Mouse (Mus musculus) forebrain, embryonic 10.5 days (tissue): ENCODE data around the gene Spag9. TPM values are rescaled to one million over a fixed set of nuclear protein-coding genes. Genes with fewer than 3 reads are reported as not detected.

Experiments used
- DNase-seq: peaks from one replicate; pipeline ENCODE4 v3.0.0-alpha.2; 2017; ENCODE audit warnings: low spot score; ENCODE audit errors: extremely low spot score
- H3K27ac ChIP-seq: fragments of 300-500 bp; sonication (generic); 2 replicates; pipeline ENCODE4 v1.5.1; 2016; ENCODE audit warnings: mild to moderate bottlenecking
- H3K27me3 ChIP-seq: fragments of 300-500 bp; sonication (generic); 2 replicates; pipeline ENCODE4 v1.6.1; 2016; ENCODE audit warnings: mild to moderate bottlenecking; ENCODE audit not compliant: poor library complexity, severe bottlenecking
- H3K36me3 ChIP-seq: fragments of 300-500 bp; sonication (generic); replicated peaks from 2 replicates; pipeline ENCODE4 v1.6.1; 2016; ENCODE audit warnings: mild to moderate bottlenecking, moderate library complexity
- H3K4me1 ChIP-seq: fragments of 300-500 bp; sonication (generic); 2 replicates; pipeline ENCODE4 v1.6.1; 2016
- H3K4me3 ChIP-seq: fragments of 300-500 bp; sonication (generic); 2 replicates; pipeline ENCODE4 v1.5.1; 2016; ENCODE audit warnings: mild to moderate bottlenecking, moderate library complexity
- H3K9me3 ChIP-seq: fragments of 300-500 bp; sonication (generic); 2 replicates; pipeline ENCODE4 v1.6.1; 2016; ENCODE audit warnings: mild to moderate bottlenecking, moderate library complexity
- WGBS: fragments of 180-500 bp; shearing (Covaris S2); methylation state at CpG from one replicate; pipeline ENCODE4 v1.1.7; 2016; 5-methylcytosine and 5-hydroxymethylcytosine counted together
- polyA plus RNA-seq: library from polyadenylated mRNA; unstranded; fragments of >200 nt; fragmentation: Nextera tagmentation; extraction: Ambion mirVana; gene quantifications from 2 replicates; pipeline ENCODE4 v1.2.1, GENCODE M21; 2016

Spag9 gene
- polyA plus RNA-seq, 1 experiment from 2014 or later, result 51.3 TPM

DNA sequence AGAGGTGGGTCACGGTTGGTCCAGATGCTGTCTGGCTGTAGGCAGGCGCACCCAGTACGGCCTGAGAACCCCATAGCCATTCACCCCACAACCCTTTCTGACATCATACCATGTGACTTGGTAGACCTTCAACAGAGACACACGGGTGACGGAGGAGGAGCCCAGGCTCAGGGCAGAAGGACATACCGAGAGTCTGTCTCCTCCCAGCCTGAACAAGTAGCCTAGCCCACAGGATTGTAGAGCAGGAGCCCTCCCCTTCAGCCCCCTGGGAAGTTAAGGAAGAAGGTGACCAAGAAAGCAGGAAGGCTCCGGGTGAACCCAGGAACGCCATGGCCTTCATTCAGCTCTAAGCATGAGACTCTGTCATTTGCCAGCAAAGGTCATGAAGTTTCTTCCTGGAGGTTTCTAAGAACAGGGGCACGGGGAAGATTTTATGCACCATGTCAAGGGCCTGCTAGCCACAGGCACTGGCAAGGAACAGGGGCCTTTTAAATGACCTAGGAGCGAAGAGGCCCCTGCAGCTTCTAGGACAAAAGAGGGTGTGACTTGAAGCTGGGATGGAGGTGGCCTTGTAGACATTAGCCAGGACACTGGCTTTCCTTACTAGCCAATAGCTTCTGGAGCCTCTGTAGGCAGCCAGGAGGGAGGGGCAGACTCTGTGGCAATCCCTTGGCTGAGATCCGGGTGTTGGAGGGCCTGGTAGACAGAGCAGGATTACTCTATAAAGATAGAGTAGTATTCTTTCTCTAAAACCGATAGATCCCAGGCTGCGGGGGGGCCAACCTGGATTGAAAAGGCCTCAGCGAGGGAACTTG, 163.4 kb downstream of the Spag9 start:
- no peaks in the 10 kb centered on the region for H3K27me3 ChIP-seq
- WGBS, result 40% methylated on average over 14 of the region's 14 CpGs
- H3K36me3 ChIP-seq, result no peaks in the 10 kb centered on the region
- peak overlapping the region; percentile 97 for H3K27ac ChIP-seq
- DNase-seq, result no peak
- peaks cover 58% of the 10 kb centered on the region for H3K4me1 ChIP-seq
- peak overlapping the region; percentile 43 for H3K4me3 ChIP-seq
- H3K9me3 ChIP-seq, result no peaks in the 10 kb centered on the region

DNA sequence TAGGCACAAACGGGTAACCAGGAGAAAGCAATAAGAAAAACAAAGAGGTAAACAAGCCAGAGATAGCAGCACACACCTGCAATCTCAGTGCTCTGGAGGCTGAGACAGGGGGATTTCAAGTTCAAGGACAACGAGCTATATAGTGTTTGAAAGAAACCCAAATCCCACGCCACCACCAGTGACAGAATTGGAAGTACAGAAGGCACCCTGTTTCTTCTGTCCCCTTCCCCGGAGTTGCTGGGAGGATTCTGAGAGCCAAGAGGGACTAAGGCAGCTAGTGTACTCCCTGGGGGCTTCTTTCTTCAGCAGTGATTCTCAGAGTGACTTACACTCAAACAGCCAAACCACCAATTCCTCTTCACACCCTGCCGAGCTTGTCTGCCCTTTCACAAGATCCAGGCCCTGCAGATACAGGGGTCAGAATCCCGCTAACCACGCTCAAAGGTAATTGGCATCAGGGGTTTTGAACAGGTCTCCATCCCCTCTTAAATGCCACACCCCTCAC, 164.1 kb downstream of the Spag9 start:
- no peaks in the 10 kb centered on the region for H3K36me3 ChIP-seq
- peak overlapping the region; percentile 43 for H3K4me3 ChIP-seq
- WGBS, result 19% methylated on average over 7 of the region's 7 CpGs
- H3K9me3 ChIP-seq, result no peaks in the 10 kb centered on the region
- no peak for DNase-seq
- H3K4me1 ChIP-seq, result peaks cover 59% of the 10 kb centered on the region
- H3K27ac ChIP-seq, result peak overlapping the region; percentile 97
- no peaks in the 10 kb centered on the region for H3K27me3 ChIP-seq

DNA sequence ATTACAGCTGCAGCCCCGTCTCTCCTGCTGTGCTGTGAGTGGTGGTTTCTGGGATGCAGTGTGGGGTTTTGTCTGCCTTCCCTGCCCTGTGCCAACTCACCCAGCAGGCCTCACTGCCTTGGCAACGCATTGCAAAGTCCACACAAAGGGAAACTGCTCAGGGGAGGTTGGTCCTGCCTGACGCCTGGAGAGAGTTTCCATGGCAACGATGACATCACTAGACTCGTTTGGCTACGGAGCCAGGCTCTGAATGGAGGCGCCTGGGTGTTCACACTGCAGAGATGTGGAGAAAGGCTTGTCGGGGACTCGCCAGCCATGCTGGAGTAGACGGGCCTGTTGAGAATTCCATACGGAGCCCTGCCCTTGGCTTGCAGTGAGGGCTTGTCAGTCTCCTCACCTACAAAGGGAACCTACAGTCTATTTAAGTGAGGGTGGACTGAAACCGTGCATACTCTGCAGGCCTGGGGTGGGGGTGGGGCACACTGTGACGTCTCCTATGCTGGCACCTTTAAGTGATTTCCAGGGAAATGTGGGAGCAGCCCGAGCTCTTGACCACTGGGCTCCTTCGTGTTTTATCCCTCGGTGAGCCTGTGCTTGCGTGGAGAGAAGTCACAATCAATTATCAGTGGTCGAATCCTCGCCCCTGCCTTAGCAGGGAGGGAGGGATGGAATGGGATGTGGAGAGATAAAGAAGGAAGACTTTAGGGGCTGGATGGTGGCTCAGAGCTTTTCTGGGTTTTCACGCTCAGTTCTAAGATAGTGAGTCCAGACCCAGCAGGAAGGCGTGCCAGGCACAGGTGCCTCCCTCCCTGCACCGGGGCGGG, 164.8 kb downstream of the Spag9 start:
- Histone ChIP-seq H3K36me3 (no peaks in the 10 kb centered on the region), H3K4me1 (peaks cover 59% of the 10 kb centered on the region), H3K27ac (peak overlapping the region; percentile 97), H3K9me3 (no peaks in the 10 kb centered on the region), H3K4me3 (peak overlapping the region; percentile 43), H3K27me3 (no peaks in the 10 kb centered on the region)
- 4% methylated on average over 23 of the region's 23 CpGs for WGBS
- DNase-seq, result peak; percentile 95

DNA sequence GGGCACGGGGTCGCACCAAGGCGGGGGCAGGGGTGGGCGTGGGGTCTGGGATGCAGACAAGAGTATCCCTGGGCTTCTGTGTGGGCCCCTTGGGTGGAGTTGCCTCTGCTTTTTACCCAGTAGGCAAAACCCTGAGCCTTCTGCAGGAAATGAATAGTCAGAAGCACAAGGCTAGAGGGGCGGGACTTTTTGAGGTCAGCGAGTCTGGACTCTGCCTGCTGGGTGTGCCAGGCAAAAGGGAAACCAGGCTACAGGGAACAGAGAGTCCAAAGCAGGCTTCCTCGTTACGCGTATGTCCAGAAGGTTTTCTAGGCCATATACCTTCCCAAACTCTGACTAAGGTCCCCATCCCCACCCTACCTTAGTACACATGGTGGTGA, 165.4 kb downstream of the Spag9 start:
- peak; percentile 60 for DNase-seq
- WGBS, result 20% methylated on average over 9 of the region's 9 CpGs
- H3K27me3 ChIP-seq, result no peaks in the 10 kb centered on the region
- H3K4me1 ChIP-seq, result peaks cover 59% of the 10 kb centered on the region
- H3K4me3 ChIP-seq, result peak overlapping the region; percentile 43
- no peaks in the 10 kb centered on the region for H3K36me3 ChIP-seq
- no peaks in the 10 kb centered on the region for H3K9me3 ChIP-seq
- H3K27ac ChIP-seq, result peak overlapping the region; percentile 97

DNA sequence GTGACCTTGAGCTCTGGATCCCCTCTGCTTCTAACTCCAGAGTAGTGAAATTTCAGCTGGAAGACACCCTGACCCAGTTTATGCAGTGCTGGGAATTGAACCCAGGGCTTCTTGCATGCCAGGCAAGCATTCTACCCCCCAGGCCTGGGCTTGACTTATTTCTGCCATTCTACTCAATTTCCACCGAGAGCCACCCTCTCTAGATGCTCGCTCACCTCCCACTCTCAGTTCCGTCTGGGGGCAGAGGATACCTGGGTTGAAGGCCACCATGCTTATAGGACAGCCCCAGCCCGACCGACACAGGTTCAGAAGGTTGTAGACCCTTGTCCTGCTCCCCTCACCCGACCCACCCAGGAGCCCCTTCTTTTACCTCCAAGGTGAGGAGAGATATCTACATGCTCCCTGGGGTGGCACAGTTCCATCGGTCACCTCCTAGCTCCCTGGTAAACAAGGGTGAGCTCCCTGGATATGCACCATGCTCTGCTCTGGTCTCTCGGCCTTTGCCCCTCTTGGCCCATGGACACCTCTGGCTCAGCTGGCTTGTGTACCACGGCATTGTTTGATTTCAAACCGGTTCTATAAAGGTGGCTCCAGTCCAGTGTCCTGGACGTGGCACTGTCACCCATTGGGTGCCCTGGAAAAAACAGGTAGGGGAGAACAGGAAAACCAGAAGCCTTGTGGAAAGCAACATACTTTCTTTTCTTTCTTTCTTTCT, 166.1 kb downstream of the Spag9 start:
- H3K27ac ChIP-seq, result peak overlapping the region; percentile 97
- 83% methylated on average over 11 of the region's 11 CpGs for WGBS

DNA sequence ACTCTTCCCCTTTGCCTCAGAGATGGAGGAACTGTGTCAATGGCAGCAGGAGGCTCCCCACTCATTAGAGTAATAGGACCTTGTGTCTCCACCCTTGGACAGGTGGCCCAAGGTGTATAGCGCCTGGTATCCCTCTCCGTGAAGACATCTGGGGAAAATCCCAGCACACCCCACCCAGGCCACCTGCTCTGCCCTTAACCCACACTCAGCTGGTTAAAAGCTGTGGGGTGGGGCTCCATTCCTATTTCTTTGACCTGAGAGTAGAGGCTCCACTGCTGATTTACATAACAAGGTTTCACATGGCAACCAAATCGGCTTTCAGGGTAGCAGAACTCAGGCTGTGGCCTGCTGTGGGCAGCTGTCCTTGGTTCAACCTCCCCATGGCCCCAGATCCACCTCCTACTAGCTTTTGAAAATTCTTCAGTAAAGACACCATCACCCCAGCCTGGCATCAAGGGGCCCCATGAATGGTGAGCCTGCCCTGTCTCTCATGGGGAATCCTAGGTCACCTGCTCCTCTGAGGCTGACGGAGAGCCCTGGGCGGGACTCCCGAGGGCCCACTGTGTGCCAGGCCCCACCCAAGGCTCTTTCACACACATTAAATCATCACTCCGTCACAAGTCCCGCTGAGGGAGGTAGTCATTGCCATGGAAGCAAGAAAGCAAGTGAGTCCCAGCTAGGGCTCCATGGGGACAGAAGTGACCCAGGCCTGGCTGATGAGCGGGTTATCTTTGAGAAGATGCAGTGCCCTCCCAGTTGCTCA, 167.3 kb downstream of the Spag9 start:
- H3K4me1 ChIP-seq, result peaks cover 66% of the 10 kb centered on the region

More for the DNA sequence above, 166.1 kb downstream of the Spag9 start:
- Histone ChIP-seq H3K4me1 (peaks cover 61% of the 10 kb centered on the region), H3K4me3 (no peak overlapping the region), H3K36me3 (no peaks in the 10 kb centered on the region), H3K9me3 (no peaks in the 10 kb centered on the region), H3K27me3 (no peaks in the 10 kb centered on the region)
- DNase-seq, result no peak

DNA sequence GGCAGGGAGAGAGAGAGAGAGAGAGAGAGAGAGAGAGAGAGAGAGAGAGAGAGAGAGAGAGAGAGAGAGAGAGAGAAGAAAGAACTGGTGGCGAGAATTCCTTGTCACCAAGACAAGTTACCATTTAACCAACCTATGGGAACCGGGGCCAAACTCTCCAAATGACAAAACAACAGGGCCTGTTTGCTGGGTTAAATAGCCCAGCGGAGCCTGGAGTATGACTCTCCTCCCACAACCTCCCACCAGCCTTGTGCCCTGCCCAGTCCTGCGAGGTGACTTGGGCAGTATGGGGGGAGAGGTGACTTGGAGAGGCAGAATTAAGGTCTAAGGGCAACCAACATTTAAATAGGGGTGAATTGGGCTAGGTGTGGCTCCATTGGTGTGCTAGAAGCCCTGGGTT, 169.9 kb downstream of the Spag9 start:
- Histone ChIP-seq H3K4me3 (no peak overlapping the region), H3K4me1 (peaks cover 41% of the 10 kb centered on the region), H3K27ac (no peak overlapping the region), H3K36me3 (no peaks in the 10 kb centered on the region), H3K27me3 (no peaks in the 10 kb centered on the region), H3K9me3 (no peaks in the 10 kb centered on the region)
- DNase-seq, result no peak
- WGBS, result 82% methylated on average over 4 of the region's 4 CpGs

More for the DNA sequence above, 167.3 kb downstream of the Spag9 start:
- WGBS, result 79% methylated on average over 9 of the region's 9 CpGs
- no peak overlapping the region for H3K4me3 ChIP-seq
- DNase-seq, result no peak
- H3K9me3 ChIP-seq, result no peaks in the 10 kb centered on the region
- H3K27ac ChIP-seq, result peak overlapping the region; percentile 97
- no peaks in the 10 kb centered on the region for H3K27me3 ChIP-seq
- no peaks in the 10 kb centered on the region for H3K36me3 ChIP-seq

DNA sequence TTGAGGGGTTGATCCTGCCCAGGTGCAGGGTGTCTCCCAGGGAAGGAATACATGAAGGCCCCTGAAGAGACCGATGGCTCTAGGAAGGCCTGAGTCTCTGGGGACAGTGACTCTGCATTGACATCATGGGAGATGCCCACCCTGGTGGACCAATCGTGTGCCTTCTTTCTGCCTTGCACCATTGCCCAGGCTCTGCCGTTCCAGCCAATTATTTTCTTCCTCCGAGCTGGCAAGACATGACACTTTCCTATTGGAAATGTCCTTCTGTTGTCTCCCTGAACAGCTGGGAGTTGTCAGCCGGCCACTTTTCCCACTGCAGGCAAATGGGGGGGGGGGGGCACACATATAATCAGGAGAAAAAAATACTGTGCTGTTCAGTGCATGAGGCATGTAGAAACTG, 172.3 kb downstream of the Spag9 start:
- peaks cover 18% of the 10 kb centered on the region for H3K4me1 ChIP-seq
- H3K36me3 ChIP-seq, result no peaks in the 10 kb centered on the region
- DNase-seq, result no peak
- H3K9me3 ChIP-seq, result no peaks in the 10 kb centered on the region
- no peaks in the 10 kb centered on the region for H3K27me3 ChIP-seq
- no peak overlapping the region for H3K27ac ChIP-seq
- WGBS, result 82% methylated on average over 5 of the region's 5 CpGs
- H3K4me3 ChIP-seq, result no peak overlapping the region

DNA sequence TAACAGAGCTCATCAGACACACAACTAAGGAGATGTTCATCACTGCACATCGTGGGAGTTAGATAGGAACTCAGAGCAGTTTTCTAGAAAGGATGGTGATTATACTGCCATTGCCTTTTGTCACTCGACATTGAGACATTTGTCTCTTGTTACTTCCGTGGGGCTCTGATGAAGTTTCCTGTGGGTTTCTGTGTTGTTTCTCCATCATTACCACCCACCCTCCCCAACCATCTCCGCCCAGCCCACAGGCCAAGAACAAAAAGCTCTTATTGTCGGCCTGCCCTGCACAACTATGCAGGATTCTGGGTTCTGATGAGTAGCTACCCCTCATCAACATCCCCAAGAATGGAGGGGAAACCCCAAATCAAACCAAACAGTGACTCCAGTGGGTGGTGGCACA, 173.7 kb downstream of the Spag9 start:
- peak overlapping the region; percentile 35; the same call in 1 of the 2 replicates for H3K27ac ChIP-seq
- H3K4me3 ChIP-seq, result no peak overlapping the region
- peaks cover 7% of the 10 kb centered on the region; the same call in 1 of the 2 replicates for H3K4me1 ChIP-seq
- no peaks in the 10 kb centered on the region for H3K9me3 ChIP-seq
- no peaks in the 10 kb centered on the region for H3K27me3 ChIP-seq
- WGBS, result 84% methylated on average over 5 of the region's 5 CpGs
- DNase-seq, result no peak
- H3K36me3 ChIP-seq, result no peaks in the 10 kb centered on the region

DNA sequence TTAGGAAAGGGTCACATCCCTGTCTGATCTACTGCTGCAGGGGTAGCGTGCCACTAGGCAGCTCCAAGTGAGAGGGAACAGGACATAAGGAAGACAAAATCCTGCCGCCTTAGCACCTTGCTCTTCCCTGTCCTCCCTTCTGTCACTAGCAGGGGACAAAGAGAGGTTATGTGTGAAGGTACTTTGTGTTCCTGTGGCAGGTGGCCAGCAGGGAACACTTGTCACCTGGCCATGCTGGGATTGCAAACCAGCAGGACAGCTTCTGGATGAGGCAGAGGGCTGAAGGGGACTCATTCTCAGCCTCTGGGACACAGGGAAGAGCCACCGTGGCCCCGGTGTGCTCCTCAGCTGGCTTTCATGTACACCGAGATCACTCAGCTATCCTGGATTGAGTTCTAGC, 175.8 kb downstream of the Spag9 start:
- Histone ChIP-seq H3K27me3 (no peaks in the 10 kb centered on the region), H3K27ac (no peak overlapping the region), H3K36me3 (no peaks in the 10 kb centered on the region), H3K4me1 (peaks cover 16% of the 10 kb centered on the region), H3K9me3 (no peaks in the 10 kb centered on the region), H3K4me3 (no peak overlapping the region)
- WGBS, result 81% methylated on average over 5 of the region's 5 CpGs
- DNase-seq, result no peak

DNA sequence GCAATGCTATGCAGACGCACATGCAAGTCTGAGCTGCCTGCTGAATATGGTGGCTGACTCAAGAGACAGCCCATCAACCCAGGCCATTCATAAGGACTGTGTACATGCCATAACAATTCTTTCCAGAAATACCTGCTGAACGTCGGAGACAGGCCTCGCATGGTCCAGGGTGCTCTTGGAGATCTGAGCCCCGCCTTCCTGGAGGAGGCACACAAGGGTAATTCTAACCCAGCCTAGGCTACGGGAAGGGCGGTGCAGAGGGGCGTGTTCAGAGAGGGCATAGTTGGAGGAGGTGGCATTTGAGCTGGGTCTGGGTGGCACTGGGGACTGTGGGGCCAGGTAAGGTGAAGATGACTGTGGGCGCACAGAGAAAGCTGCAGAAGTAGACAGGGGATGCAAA, 176.3 kb downstream of the Spag9 start:
- Histone ChIP-seq H3K4me3 (no peak overlapping the region), H3K36me3 (no peaks in the 10 kb centered on the region), H3K27me3 (no peaks in the 10 kb centered on the region), H3K9me3 (no peaks in the 10 kb centered on the region), H3K27ac (no peak overlapping the region), H3K4me1 (peaks cover 12% of the 10 kb centered on the region)
- no peak for DNase-seq
- 82% methylated on average over 9 of the region's 9 CpGs for WGBS

DNA sequence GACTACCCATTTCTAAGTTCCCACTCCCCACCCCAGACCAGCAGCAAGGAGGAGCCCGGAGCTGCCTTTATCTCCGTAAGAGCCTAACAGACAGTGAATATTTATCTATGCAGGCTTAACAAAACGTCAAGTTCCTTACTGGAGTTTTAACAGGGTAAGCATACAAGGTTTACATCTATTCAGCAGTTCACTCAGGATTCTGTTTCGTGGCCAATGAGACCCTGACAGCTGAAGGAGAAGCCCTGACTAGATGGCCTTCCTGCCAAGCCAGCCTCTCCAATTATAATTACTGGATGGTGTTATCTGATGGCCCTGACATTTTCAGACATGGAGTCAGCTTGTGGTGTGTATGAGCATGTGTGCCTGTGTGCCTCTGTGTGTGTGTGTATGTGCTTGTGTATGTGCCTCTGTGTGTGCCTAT, 177.8 kb downstream of the Spag9 start:
- Histone ChIP-seq H3K27ac (no peak overlapping the region), H3K36me3 (no peaks in the 10 kb centered on the region), H3K4me3 (no peak overlapping the region), H3K9me3 (no peaks in the 10 kb centered on the region), H3K4me1 (peaks cover 15% of the 10 kb centered on the region), H3K27me3 (no peaks in the 10 kb centered on the region)
- DNase-seq, result no peak
- 72% methylated on average over 4 of the region's 4 CpGs for WGBS
